Mouse (Mus musculus): ENCODE results near the gene Kcnma1.

- TF ChIP-seq CTCF (IDR thresholded peaks at IDR 0.05; ENCODE audit: control insufficient read depth, insufficient read depth, insufficient replicate concordance, low read depth, low read length) (no peak), POLR2A (IDR thresholded peaks at IDR 0.05; ENCODE audit: control insufficient read depth, low read depth, low read length) (no peak)
Observed at GRCm38 (mm10) chr14:23602054-23602453, 412.2 kb downstream of the Kcnma1 start.

Measured in testis, adult 2 months (tissue).